Mouse (Mus musculus) layer of hippocampus, postnatal 36 days (tissue): Measurements from ENCODE around the gene Slc43a2. TPM values are rescaled to one million over a fixed set of nuclear protein-coding genes. Genes with fewer than 3 reads are reported as not detected.

Source experiments
- DNase-seq, 2 experiments: peaks; one replicate each; pipeline ENCODE4 v3.0.0; 2022
- total RNA-seq, 2 experiments: library from RNA; stranded (reverse); gene quantifications; 2 replicates each; pipeline ENCODE4 v1.2.3; 2021

Gene Slc43a2
- total RNA-seq, 2 experiments from 2014 or later: 50.7 to 51.3 TPM

DNA sequence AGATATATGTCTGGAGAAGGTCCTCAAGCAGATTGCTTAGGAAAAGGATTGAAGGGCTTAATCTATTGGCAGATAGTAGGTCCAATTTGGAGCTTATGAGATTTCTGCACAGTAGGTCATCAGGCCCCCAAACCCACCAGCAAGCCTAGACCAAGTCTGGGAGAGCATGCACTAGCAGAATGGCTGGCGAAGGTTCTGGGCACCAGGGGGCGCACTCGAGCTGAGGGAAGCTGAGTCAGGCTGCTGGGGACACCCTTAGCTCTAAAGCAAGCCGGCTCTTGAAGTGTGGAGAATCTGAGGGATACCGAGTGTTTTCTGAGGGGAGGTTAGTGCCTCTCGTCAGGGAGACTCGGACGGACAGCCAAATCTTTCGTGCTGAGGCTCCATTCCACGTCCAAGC lies 1.2 kb upstream of the Slc43a2 start:
- peak; percentile 95 to 97 for DNase-seq

DNA sequence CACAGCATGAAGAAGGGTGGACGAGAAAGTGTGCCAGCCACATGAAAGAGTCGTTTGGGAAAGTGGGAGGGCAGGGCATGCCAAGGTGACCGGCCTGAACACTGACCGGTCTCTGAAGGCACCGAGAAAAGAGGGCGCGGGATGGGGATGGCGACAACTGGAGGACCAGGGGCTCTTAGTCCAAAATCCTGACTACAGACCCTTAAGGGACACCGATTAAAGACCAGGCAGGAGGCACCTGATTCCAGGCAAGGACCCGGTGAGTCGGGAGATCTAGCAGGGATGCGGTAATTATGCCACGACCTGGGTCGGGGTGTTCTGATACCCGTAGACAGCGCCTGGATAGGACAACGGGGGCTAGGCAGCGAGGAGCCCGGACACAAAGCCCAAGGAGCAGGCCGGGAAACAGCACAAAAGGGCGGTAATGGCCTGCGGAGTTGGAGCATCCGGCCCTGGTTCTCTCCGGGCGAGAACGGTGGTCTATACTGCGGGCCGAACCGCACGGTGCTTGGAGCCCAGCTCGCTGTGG lies 585 bp upstream of the Slc43a2 start:
- DNase-seq: no peak

GRCm38 (mm10) chr11:75532340-75533277 lies 1.1 kb downstream of the Slc43a2 start:
- peak in 1 of 2 experiments; percentile 51 for DNase-seq

- no peak for DNase-seq
Observed at GRCm38 (mm10) chr11:75533314-75534015, 2.0 kb downstream of the Slc43a2 start.

GRCm38 (mm10) chr11:75534286-75535033 lies 3.0 kb downstream of the Slc43a2 start:
- DNase-seq: no peak

DNA sequence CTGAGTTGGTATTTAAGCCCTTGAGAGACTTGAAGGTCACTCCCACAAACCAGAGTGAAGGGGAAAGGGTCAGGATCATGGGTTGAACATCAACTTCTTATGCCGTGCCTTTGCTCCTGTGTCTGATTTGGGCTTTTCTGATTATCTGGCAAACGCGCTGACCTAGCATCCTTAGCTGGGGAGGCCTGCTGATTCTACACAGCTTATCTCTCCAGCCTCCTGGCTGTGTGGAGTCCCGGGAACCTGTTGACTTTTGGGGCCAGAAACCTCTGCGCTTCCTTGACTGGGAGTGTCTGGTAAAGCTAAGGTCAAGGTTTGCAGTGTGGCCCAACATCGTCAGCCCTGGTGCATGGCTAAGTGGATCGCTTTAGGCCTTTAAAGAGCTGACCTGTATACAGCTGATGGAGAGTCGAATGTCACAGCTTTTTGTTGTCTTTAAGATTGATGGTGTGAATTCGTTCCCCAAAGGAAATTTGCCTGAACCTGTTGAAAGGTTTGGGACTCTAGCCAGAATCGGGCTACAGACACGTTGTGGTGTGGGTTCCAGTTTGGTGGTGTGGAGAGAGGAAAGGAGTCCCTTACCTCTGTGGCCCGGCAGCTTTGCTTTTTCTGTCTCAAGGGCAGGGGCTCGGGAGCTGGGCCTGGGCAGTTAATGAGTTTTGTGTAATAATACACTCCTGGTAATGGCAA lies 3.8 kb downstream of the Slc43a2 start:
- DNase-seq: no peak

- no peak for DNase-seq
Observed at GRCm38 (mm10) chr11:75536255-75537024, 4.9 kb downstream of the Slc43a2 start.

DNA sequence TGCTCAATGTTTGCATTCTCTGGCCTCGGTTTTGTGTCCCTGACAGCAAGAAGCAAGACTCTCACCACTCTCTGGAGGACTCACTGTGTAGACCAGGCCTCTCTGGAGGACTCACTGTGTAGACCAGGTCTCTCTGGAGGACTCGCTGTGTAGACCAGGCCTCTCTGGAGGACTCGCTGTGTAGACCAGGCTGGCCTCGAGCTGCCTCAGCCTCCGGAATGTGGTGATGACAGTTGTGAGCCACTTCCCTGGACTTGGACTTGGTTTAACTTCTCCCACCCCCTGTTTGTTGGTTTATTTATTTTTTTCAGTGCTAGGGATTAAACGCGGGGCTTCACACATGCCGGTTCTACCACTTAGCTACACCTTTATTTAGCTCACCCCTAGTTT lies 5.5 kb downstream of the Slc43a2 start:
- no peak for DNase-seq

GRCm38 (mm10) chr11:75537491-75538183 lies 6.1 kb downstream of the Slc43a2 start:
- DNase-seq: no peak

- no peak for DNase-seq
Observed at GRCm38 (mm10) chr11:75538184-75538969, 6.9 kb downstream of the Slc43a2 start.

GRCm38 (mm10) chr11:75538970-75539299 lies 7.4 kb downstream of the Slc43a2 start:
- no peak for DNase-seq

DNA sequence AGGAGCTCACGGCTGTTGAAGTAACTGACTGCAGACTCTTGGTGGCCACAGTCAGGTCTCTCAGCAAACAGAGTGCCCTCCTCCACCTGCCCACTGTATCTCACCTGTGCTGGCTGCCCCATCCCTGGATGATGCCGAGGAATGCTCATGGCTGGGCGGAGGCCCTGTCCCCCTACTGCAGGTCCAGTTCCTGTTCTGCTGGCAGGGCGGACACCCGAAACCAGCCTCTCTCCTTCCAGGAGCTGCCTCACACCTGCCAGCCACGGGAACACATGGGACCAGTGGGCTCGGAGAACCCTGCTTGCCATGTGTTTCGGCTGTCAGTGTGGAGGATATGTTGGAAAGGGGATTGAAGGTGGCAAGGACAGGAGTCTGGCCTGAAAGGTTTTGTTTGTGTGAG lies 8.7 kb downstream of the Slc43a2 start:
- no peak for DNase-seq

DNA sequence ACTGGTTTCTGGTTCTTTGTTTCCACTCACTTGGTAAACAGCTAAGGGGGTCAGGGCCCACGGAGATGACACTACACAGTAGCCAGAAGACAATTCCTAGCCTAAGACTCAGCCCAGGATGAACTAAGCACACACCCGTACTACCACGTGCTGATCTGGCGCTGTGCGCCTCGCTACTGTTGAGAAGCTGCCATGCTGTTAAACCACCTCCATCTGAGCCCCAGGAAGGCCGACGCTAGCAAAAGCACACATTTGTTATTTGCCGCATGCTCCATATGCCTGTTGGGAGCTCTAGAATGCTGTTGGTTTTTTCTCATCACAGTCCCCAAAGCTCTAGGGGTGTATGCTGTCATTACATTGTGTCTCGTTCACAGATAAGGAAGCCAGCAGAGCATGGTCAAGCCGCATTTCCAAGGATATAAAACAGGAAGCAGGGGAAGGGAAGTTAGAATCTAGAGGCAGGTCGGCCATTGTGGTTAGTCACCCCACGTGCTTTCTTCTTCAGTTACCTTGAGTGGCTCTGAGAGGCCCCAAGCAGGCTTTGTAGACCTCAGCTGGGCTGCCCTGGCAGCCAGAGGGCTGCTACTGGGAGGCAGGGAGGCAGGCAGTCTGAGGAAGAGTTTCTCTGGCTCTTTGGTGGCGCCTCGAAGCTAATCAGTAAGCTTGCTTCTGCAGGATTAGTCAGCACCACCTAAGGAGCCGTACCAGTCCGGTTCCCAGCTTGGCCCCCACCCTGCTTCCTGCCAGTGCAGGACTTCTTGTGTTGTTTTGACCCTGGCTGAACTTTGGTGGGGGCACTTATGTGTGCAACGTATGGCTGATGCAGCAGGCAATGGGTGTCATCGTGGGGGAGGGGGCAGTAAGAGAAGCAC lies 9.5 kb downstream of the Slc43a2 start:
- DNase-seq: peak; percentile 64 to 72

DNA sequence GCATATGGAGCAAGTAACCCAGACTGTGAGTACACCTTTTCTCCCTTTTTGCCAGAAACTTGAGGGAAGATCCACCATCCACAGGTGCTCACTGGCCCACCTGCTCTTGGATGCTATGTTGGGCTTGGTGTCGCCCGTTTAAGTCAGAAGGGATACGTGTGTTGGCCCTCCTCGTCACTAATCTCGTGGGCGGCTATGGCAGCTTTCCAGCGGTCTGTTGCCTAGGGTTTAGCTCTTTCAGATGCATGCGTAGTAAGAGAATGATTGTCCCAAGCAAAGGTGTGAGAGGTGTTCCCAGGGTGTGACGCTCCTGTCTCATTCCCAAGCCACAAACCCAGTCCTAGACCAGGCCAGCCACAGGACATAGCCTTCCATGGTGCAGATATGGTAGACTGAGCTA lies 13.2 kb downstream of the Slc43a2 start:
- DNase-seq: no peak

DNA sequence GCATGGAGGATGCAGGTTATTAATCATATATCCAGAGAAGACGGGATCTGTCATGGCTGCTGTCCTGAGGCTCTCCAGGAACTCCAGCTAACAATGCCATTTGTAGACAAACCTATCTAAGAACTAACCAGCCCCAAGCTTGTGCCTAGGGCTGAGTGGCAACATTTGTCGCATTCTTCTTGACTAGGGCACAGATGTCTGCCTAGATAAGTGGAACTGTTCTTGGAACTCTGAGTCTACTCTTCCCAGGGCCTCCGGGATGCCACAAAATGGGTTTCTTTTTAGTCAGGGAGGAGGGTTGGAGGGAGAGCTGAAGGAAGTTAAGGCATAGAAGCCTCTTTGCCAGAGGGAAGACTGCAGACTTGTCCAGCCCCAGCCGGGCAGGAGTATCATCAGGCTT lies 14.6 kb downstream of the Slc43a2 start:
- DNase-seq: no peak

- DNase-seq: no peak
Observed at GRCm38 (mm10) chr11:75549658-75550111, 18.2 kb downstream of the Slc43a2 start.

- DNase-seq: no peak
Observed at GRCm38 (mm10) chr11:75550200-75550946, 18.9 kb downstream of the Slc43a2 start.

GRCm38 (mm10) chr11:75551321-75551720 lies 19.8 kb downstream of the Slc43a2 start:
- no peak for DNase-seq
